Mouse (Mus musculus): ENCODE measurements around the gene Otulin. TPM values are rescaled to one million over a fixed set of nuclear protein-coding genes. Genes with fewer than 3 reads are reported as not detected.

The Otulin gene
- total and polyA plus RNA-seq, 3 experiments: 40.0 to 84.8 (median 80.2) TPM

- Histone ChIP-seq H3K4me3 (replicated peaks in 1 of 3; ENCODE audit: low read depth in 2 of 3, low read length in 2 of 3, poor library complexity in 1 of 3) (no peak overlapping the region), H3K4me1 (ENCODE audit: control insufficient read depth in 1 of 2, insufficient read depth in 2 of 2) (peaks cover 3 to 4% of the 10 kb centered on the region in 2 experiments; a peak in 3 of 4 replicates), H3K27ac (ENCODE audit: insufficient read depth, low read depth) (no peak overlapping the region), H3K36me3 (replicated peaks in 1 of 2; ENCODE audit: control insufficient read depth in 1 of 2, insufficient read depth in 1 of 2, low read length in 1 of 2) (peaks cover 0 to 34% of the 10 kb centered on the region in 2 experiments), H3K9ac (ENCODE audit: insufficient read depth, low read depth) (no peak overlapping the region), H3K9me3 (replicated peaks; ENCODE audit: low read length) (no peaks in the 10 kb centered on the region), H3K79me2 (replicated peaks; ENCODE audit: control insufficient read depth, extremely low read depth, insufficient read depth, poor library complexity, severe bottlenecking) (no peaks in the 10 kb centered on the region), H3K27me3 (replicated peaks) (no peaks in the 10 kb centered on the region), H3K4me2 (ENCODE audit: insufficient read depth, low read depth, poor library complexity, severe bottlenecking) (no peak overlapping the region)
- dilution Hi-C loops (cut with MboI; ENCODE audit: extremely low pct_ligation_motif_present, extremely low pct_unique_long_range_greater_than_20kb, low sequenced_read_pairs) (no loop called here), in situ Hi-C loops (cut with MboI; ENCODE audit: low pct_ligation_motif_present, low pct_unique_long_range_greater_than_20kb, low sequenced_read_pairs) (no loop called here)
- TF ChIP-seq MAX (IDR thresholded peaks at IDR 0.05; ENCODE audit: low read length) (no peak), MXI1 (IDR thresholded peaks at IDR 0.05; ENCODE audit: low read depth, low read length) (no peak), ETS1 (conservative IDR thresholded peaks at IDR 0.05; ENCODE audit: low read depth, low read length) (no peak), SMC3 (IDR thresholded peaks at IDR 0.05; ENCODE audit: low read depth, low read length) (no peak), ZKSCAN1 (IDR thresholded peaks at IDR 0.05; ENCODE audit: borderline replicate concordance, low read depth, low read length) (no peak), GABPA (IDR thresholded peaks at IDR 0.05; ENCODE audit: insufficient replicate concordance, low read depth, low read length) (no peak), JUN (IDR thresholded peaks at IDR 0.05; ENCODE audit: insufficient read depth, low read depth, low read length) (no peak), NELFE (IDR thresholded peaks at IDR 0.05; ENCODE audit: low read depth, low read length) (no peak), MYC (IDR thresholded peaks at IDR 0.05; ENCODE audit: low read depth, low read length) (no peak), ZNF384 (IDR thresholded peaks at IDR 0.05; ENCODE audit: low read depth, low read length) (no peak), ZC3H11A (IDR thresholded peaks at IDR 0.05; ENCODE audit: low read depth, low read length) (no peak), RAD21 (IDR thresholded peaks at IDR 0.05; ENCODE audit: low read depth, low read length) (no peak), RCOR1 (conservative IDR thresholded peaks at IDR 0.05; ENCODE audit: low read depth, low read length) (no peak), BHLHE40 (IDR thresholded peaks at IDR 0.05; ENCODE audit: low read depth, low read length) (no peak), JUND (conservative IDR thresholded peaks at IDR 0.05; ENCODE audit: low read depth, low read length) (no peak), NRF1 (IDR thresholded peaks at IDR 0.05; ENCODE audit: low read depth, low read length) (no peak)
- DNase-seq (ENCODE audit: extremely low read depth): no peak
These were observed 71.9 kb downstream of the Otulin start for GRCm38 (mm10) chr15:27558456-27559147.

GRCm38 (mm10) chr15:27553554-27553953 is 76.9 kb downstream of the Otulin start:
- Histone ChIP-seq H3K79me2 (replicated peaks; ENCODE audit: control insufficient read depth, extremely low read depth, insufficient read depth, poor library complexity, severe bottlenecking) (no peaks in the 10 kb centered on the region), H3K27me3 (replicated peaks) (no peaks in the 10 kb centered on the region), H3K4me2 (ENCODE audit: insufficient read depth, low read depth, poor library complexity, severe bottlenecking) (no peak overlapping the region), H3K4me3 (replicated peaks in 1 of 3; ENCODE audit: low read depth in 2 of 3, low read length in 2 of 3, poor library complexity in 1 of 3) (no peak overlapping the region), H3K9ac (ENCODE audit: insufficient read depth, low read depth) (no peak overlapping the region), H3K4me1 (ENCODE audit: control insufficient read depth in 1 of 2, insufficient read depth in 2 of 2) (peaks cover 4 to 44% of the 10 kb centered on the region in 2 experiments), H3K9me3 (replicated peaks; ENCODE audit: low read length) (no peaks in the 10 kb centered on the region), H3K36me3 (replicated peaks in 1 of 2; ENCODE audit: control insufficient read depth in 1 of 2, insufficient read depth in 1 of 2, low read length in 1 of 2) (peaks cover 0 to 28% of the 10 kb centered on the region in 2 experiments), H3K27ac (ENCODE audit: insufficient read depth, low read depth) (no peak overlapping the region)
- TF ChIP-seq TBP (conservative IDR thresholded peaks at IDR 0.05; ENCODE audit: low read depth, low read length) (no peak), JUN (IDR thresholded peaks at IDR 0.05; ENCODE audit: insufficient read depth, low read depth, low read length) (no peak), HCFC1 (IDR thresholded peaks at IDR 0.05; ENCODE audit: low read depth, low read length) (no peak), RAD21 (IDR thresholded peaks at IDR 0.05; ENCODE audit: low read depth, low read length) (no peak), CHD1 (IDR thresholded peaks at IDR 0.05; ENCODE audit: low read depth, low read length) (no peak), POLR2AphosphoS2 (IDR thresholded peaks at IDR 0.05; ENCODE audit: low read depth, low read length) (no peak), JUND (conservative IDR thresholded peaks at IDR 0.05; ENCODE audit: low read depth, low read length) (no peak), ZC3H11A (IDR thresholded peaks at IDR 0.05; ENCODE audit: low read depth, low read length) (no peak), MYC (IDR thresholded peaks at IDR 0.05; ENCODE audit: low read depth, low read length) (no peak), ZNF384 (IDR thresholded peaks at IDR 0.05; ENCODE audit: low read depth, low read length) (no peak)
- in situ Hi-C loops (cut with MboI; ENCODE audit: low pct_ligation_motif_present, low pct_unique_long_range_greater_than_20kb, low sequenced_read_pairs) (no loop called here), dilution Hi-C loops (cut with MboI; ENCODE audit: extremely low pct_ligation_motif_present, extremely low pct_unique_long_range_greater_than_20kb, low sequenced_read_pairs) (no loop called here)
- no peak for DNase-seq (ENCODE audit: extremely low read depth)
